Mouse (Mus musculus) spleen, adult 12 weeks (tissue): ENCODE data around the gene Hcls1.

Experiments used
- DNase-seq: peaks from one replicate; pipeline ENCODE4 v3.0.0; 2022; ENCODE audit warnings: low spot score

The Hcls1 gene

GRCm38 (mm10) chr16:36934841-36935620 lies at the start of gene Hcls1:
Gene Hcls1, plus strand, starts transcription at chr16:36934983.
- peak; percentile 43 for DNase-seq

- no peak for DNase-seq
These were observed 48.9 kb upstream of the Hcls1 start for GRCm38 (mm10) chr16:36885912-36886311.

GRCm38 (mm10) chr16:36887546-36887945 lies 47.2 kb upstream of the Hcls1 start:
- no peak for DNase-seq

- DNase-seq, result peak; percentile 55
These were observed 44.2 kb upstream of the Hcls1 start for GRCm38 (mm10) chr16:36890559-36890958.

GRCm38 (mm10) chr16:36891415-36891814 lies 43.4 kb upstream of the Hcls1 start:
- peak; percentile 9 for DNase-seq

GRCm38 (mm10) chr16:36893317-36893716 lies 41.5 kb upstream of the Hcls1 start:
- no peak for DNase-seq

GRCm38 (mm10) chr16:36896712-36897111 lies 38.1 kb upstream of the Hcls1 start:
- no peak for DNase-seq

GRCm38 (mm10) chr16:36903156-36903555 lies 31.6 kb upstream of the Hcls1 start:
- DNase-seq, result no peak

GRCm38 (mm10) chr16:36911909-36912308 lies 22.9 kb upstream of the Hcls1 start:
- no peak for DNase-seq

- DNase-seq, result no peak
These were observed 22.5 kb upstream of the Hcls1 start for GRCm38 (mm10) chr16:36912311-36912710.

- DNase-seq, result no peak
These were observed 20.6 kb upstream of the Hcls1 start for GRCm38 (mm10) chr16:36914195-36914594.

- DNase-seq, result no peak
These were observed 16.3 kb upstream of the Hcls1 start for GRCm38 (mm10) chr16:36918505-36918904.

- no peak for DNase-seq
These were observed 14.4 kb upstream of the Hcls1 start for GRCm38 (mm10) chr16:36920410-36920809.

- no peak for DNase-seq
These were observed 13.6 kb upstream of the Hcls1 start for GRCm38 (mm10) chr16:36921067-36921613.

- DNase-seq, result no peak
These were observed 12.8 kb upstream of the Hcls1 start for GRCm38 (mm10) chr16:36921980-36922379.

- DNase-seq, result no peak
These were observed 10.5 kb upstream of the Hcls1 start for GRCm38 (mm10) chr16:36924312-36924711.

- no peak for DNase-seq
These were observed 9.4 kb upstream of the Hcls1 start for GRCm38 (mm10) chr16:36925351-36925750.

GRCm38 (mm10) chr16:36925797-36926196 lies 9.0 kb upstream of the Hcls1 start:
- DNase-seq, result no peak

GRCm38 (mm10) chr16:36926514-36927447 lies 8.0 kb upstream of the Hcls1 start:
- DNase-seq, result no peak

GRCm38 (mm10) chr16:36927495-36928105 lies 7.2 kb upstream of the Hcls1 start:
- DNase-seq, result no peak

- DNase-seq, result no peak
These were observed 6.7 kb upstream of the Hcls1 start for GRCm38 (mm10) chr16:36928106-36928500.

- DNase-seq, result no peak
These were observed 5.6 kb upstream of the Hcls1 start for GRCm38 (mm10) chr16:36929216-36929615.
